Mouse (Mus musculus) MEL (cell line): ENCODE data around the gene Ttl. TPM values are rescaled to one million over a fixed set of nuclear protein-coding genes. Genes with fewer than 3 reads are reported as not detected.

Experiments
- DNase-seq: peaks from one replicate; pipeline ENCODE4 v3.0.0; 2011; ENCODE audit warnings: low read depth, low spot score
- H3K27ac ChIP-seq: 2 replicates; pipeline ENCODE4 v1.5.1; 2012; ENCODE audit warnings: low read depth, mild to moderate bottlenecking, control low read depth, low read length, moderate library complexity; ENCODE audit not compliant: control insufficient read depth
- H3K27me3 ChIP-seq, 2 experiments: fragments of 150-350 bp in 1 of 2; sonication (generic) in 1 of 2; 2 replicates each; pipeline ENCODE4 v1.6.1; 2012; ENCODE audit warnings: low read length in 2 of 2, mild to moderate bottlenecking in 2 of 2, improper control_type of control experiment in 1 of 2, moderate library complexity in 1 of 2; ENCODE audit not compliant: insufficient read depth in 2 of 2, control insufficient read depth in 1 of 2
- H3K36me3 ChIP-seq, 2 experiments: 2 replicates each; pipeline ENCODE4 v1.6.1; 2012 to 2014; ENCODE audit warnings: low read length in 2 of 2, improper control_type of control experiment in 1 of 2, inconsistent platforms in 1 of 2, mild to moderate bottlenecking in 1 of 2; ENCODE audit not compliant: insufficient read depth in 2 of 2, control insufficient read depth in 1 of 2
- H3K4me1 ChIP-seq, 2 experiments: fragments of 150-350 bp in 1 of 2; sonication (generic) in 1 of 2; 2 replicates each; pipeline ENCODE4 v1.6.1; 2012; ENCODE audit warnings: low read length in 2 of 2, improper control_type of control experiment in 1 of 2, mild to moderate bottlenecking in 1 of 2; ENCODE audit not compliant: insufficient read depth in 2 of 2, control insufficient read depth in 1 of 2
- H3K4me3 ChIP-seq, 2 experiments: fragments of 150-350 bp in 1 of 2; sonication (generic) in 1 of 2; 2 replicates each; pipeline ENCODE4 v1.5.1; 2012; ENCODE audit warnings: low read depth in 2 of 2, low read length in 2 of 2, mild to moderate bottlenecking in 2 of 2, moderate library complexity in 2 of 2, control low read depth in 1 of 2, improper control_type of control experiment in 1 of 2; ENCODE audit not compliant: control insufficient read depth in 1 of 2, insufficient read depth in 1 of 2
- H3K79me2 ChIP-seq: 2 replicates; pipeline ENCODE4 v1.6.1; 2012; ENCODE audit warnings: mild to moderate bottlenecking, low read length, moderate library complexity; ENCODE audit not compliant: control insufficient read depth, poor library complexity, insufficient read depth
- H3K9ac ChIP-seq: 2 replicates; pipeline ENCODE4 v1.6.1; 2012; ENCODE audit warnings: low read depth, mild to moderate bottlenecking, control low read depth, low read length, moderate library complexity; ENCODE audit not compliant: control insufficient read depth, poor library complexity, severe bottlenecking
- H3K9me3 ChIP-seq: fragments of 150-350 bp; sonication (generic); replicated peaks from 2 replicates; pipeline ENCODE4 v1.6.1; 2012; ENCODE audit warnings: mild to moderate bottlenecking, low read length, improper control_type of control experiment, moderate library complexity; ENCODE audit not compliant: insufficient read depth
- BHLHE40 ChIP-seq: IDR thresholded peaks from 2 replicates; pipeline ENCODE4 v1.6.1; 2012; ENCODE audit warnings: low read depth, mild to moderate bottlenecking, inconsistent platforms, low read length, improper control_type of control experiment, borderline replicate concordance
- CHD1 ChIP-seq: IDR thresholded peaks from 2 replicates; pipeline ENCODE4 v1.6.1; 2012; ENCODE audit warnings: low read depth, mild to moderate bottlenecking, inconsistent platforms, low read length, improper control_type of control experiment
- CTCF ChIP-seq, 3 experiments: IDR thresholded peaks in 2 of 3; conservative IDR thresholded peaks in 1 of 3; 2 replicates each; pipeline ENCODE4 v1.5.1; 2011 to 2012; ENCODE audit warnings: low read length in 3 of 3, low read depth in 2 of 3, mild to moderate bottlenecking in 2 of 3, improper control_type of control experiment in 1 of 3, inconsistent platforms in 1 of 3, mixed read lengths in 1 of 3, moderate library complexity in 1 of 3; ENCODE audit not compliant: control insufficient read depth in 1 of 3, insufficient read depth in 1 of 3, poor library complexity in 1 of 3, severe bottlenecking in 1 of 3
- E2F4 ChIP-seq: IDR thresholded peaks from 2 replicates; pipeline ENCODE4 v1.6.1; 2011; ENCODE audit warnings: low read depth, low read length, improper control_type of control experiment, borderline replicate concordance
- ETS1 ChIP-seq: IDR thresholded peaks from 2 replicates; pipeline ENCODE4 v1.6.1; 2012; ENCODE audit warnings: low read depth, mild to moderate bottlenecking, inconsistent platforms, low read length, improper control_type of control experiment, moderate library complexity
- GABPA ChIP-seq: IDR thresholded peaks from 2 replicates; pipeline ENCODE4 v1.6.1; 2012; ENCODE audit warnings: low read depth, mild to moderate bottlenecking, inconsistent platforms, low read length, improper control_type of control experiment, moderate library complexity
- HCFC1 ChIP-seq: IDR thresholded peaks from 2 replicates; pipeline ENCODE4 v1.6.1; 2012; ENCODE audit warnings: low read depth, mild to moderate bottlenecking, inconsistent platforms, low read length, improper control_type of control experiment, moderate library complexity
- JUND ChIP-seq: IDR thresholded peaks from 2 replicates; pipeline ENCODE4 v1.6.1; 2011; ENCODE audit warnings: low read depth, mild to moderate bottlenecking, improper control_type of control experiment, low read length
- MAFK ChIP-seq: IDR thresholded peaks from 2 replicates; pipeline ENCODE4 v1.6.1; 2011; ENCODE audit warnings: low read depth, mild to moderate bottlenecking, low read length, improper control_type of control experiment, borderline replicate concordance
- MAX ChIP-seq: IDR thresholded peaks from 2 replicates; pipeline ENCODE4 v1.6.1; 2011; ENCODE audit warnings: low read length, improper control_type of control experiment
- MAZ ChIP-seq: IDR thresholded peaks from 2 replicates; pipeline ENCODE4 v1.6.1; 2012; ENCODE audit warnings: low read depth, mild to moderate bottlenecking, inconsistent platforms, low read length, improper control_type of control experiment
- MEF2A ChIP-seq: IDR thresholded peaks from 2 replicates; pipeline ENCODE4 v1.6.1; 2014; ENCODE audit warnings: low read depth, mild to moderate bottlenecking, inconsistent platforms, low read length, improper control_type of control experiment; ENCODE audit not compliant: poor library complexity, insufficient replicate concordance, severe bottlenecking; ENCODE audit errors: extremely low read depth
- MXI1 ChIP-seq: IDR thresholded peaks from 2 replicates; pipeline ENCODE4 v1.6.1; 2011; ENCODE audit warnings: mild to moderate bottlenecking, low read depth, low read length, improper control_type of control experiment
- MYC ChIP-seq: IDR thresholded peaks from 2 replicates; pipeline ENCODE4 v1.6.1; 2011; ENCODE audit warnings: low read depth, mild to moderate bottlenecking, low read length, improper control_type of control experiment, moderate library complexity
- NELFE ChIP-seq: IDR thresholded peaks from 2 replicates; pipeline ENCODE4 v1.6.1; 2011; ENCODE audit warnings: low read depth, low read length, improper control_type of control experiment
- NRF1 ChIP-seq: IDR thresholded peaks from 2 replicates; pipeline ENCODE4 v1.6.1; 2014; ENCODE audit warnings: low read depth, mild to moderate bottlenecking, inconsistent platforms, low read length, improper control_type of control experiment, moderate library complexity; ENCODE audit not compliant: poor library complexity, insufficient read depth, severe bottlenecking
- POLR2A ChIP-seq, 2 experiments: IDR thresholded peaks; 2 replicates each; pipeline ENCODE4 v1.6.1; 2011 to 2012; ENCODE audit warnings: low read length in 2 of 2, mild to moderate bottlenecking in 2 of 2, control low read depth in 1 of 2, improper control_type of control experiment in 1 of 2, low read depth in 1 of 2, moderate library complexity in 1 of 2; ENCODE audit not compliant: control insufficient read depth in 1 of 2, insufficient read depth in 1 of 2, poor library complexity in 1 of 2
- POLR2AphosphoS2 ChIP-seq: IDR thresholded peaks from 2 replicates; pipeline ENCODE4 v1.6.1; 2011; ENCODE audit warnings: low read length, improper control_type of control experiment
- RCOR1 ChIP-seq: IDR thresholded peaks from 2 replicates; pipeline ENCODE4 v1.6.1; 2012; ENCODE audit warnings: low read depth, mild to moderate bottlenecking, inconsistent platforms, low read length, improper control_type of control experiment
- SMC3 ChIP-seq: IDR thresholded peaks from 2 replicates; pipeline ENCODE4 v1.6.1; 2011; ENCODE audit warnings: low read depth, low read length, improper control_type of control experiment
- TAL1 ChIP-seq: IDR thresholded peaks from 2 replicates; pipeline ENCODE4 v1.6.1; 2012; ENCODE audit warnings: mild to moderate bottlenecking, inconsistent platforms, low read length, moderate library complexity, mixed read lengths
- TBP ChIP-seq: IDR thresholded peaks from 2 replicates; pipeline ENCODE4 v1.8.0; 2011; ENCODE audit warnings: low read depth, low read length, improper control_type of control experiment
- TCF12 ChIP-seq: IDR thresholded peaks from 2 replicates; pipeline ENCODE4 v1.6.1; 2014; ENCODE audit warnings: low read depth, mild to moderate bottlenecking, inconsistent platforms, low read length, improper control_type of control experiment, moderate library complexity
- USF1 ChIP-seq: IDR thresholded peaks from 2 replicates; pipeline ENCODE4 v1.6.1; 2014; ENCODE audit warnings: low read depth, mild to moderate bottlenecking, inconsistent platforms, low read length, improper control_type of control experiment, moderate library complexity
- USF2 ChIP-seq, 2 experiments: IDR thresholded peaks; 2 replicates each; pipeline ENCODE4 v1.6.1; 2011 to 2012; ENCODE audit warnings: improper control_type of control experiment in 2 of 2, low read length in 2 of 2, borderline replicate concordance in 1 of 2, inconsistent platforms in 1 of 2, low read depth in 1 of 2, mild to moderate bottlenecking in 1 of 2; ENCODE audit not compliant: insufficient read depth in 1 of 2
- ZC3H11A ChIP-seq: IDR thresholded peaks from 2 replicates; pipeline ENCODE4 v1.6.1; 2012; ENCODE audit warnings: low read depth, mild to moderate bottlenecking, inconsistent platforms, low read length, improper control_type of control experiment
- ZKSCAN1 ChIP-seq: IDR thresholded peaks from 2 replicates; pipeline ENCODE4 v1.6.1; 2012; ENCODE audit warnings: low read depth, mild to moderate bottlenecking, inconsistent platforms, low read length, improper control_type of control experiment, moderate library complexity
- polyA plus RNA-seq, 2 experiments: library from polyadenylated mRNA; stranded (reverse) in 1 of 2; unstranded in 1 of 2; fragments of >175 nt in 1 of 2; fragments of >200 nt in 1 of 2; gene quantifications; 2 replicates each; pipeline versions ENCODE4 v1.2.1 to v1.2.4; 2012; ENCODE audit warnings: low replicate concordance in 2 of 2, low read depth in 1 of 2; ENCODE audit not compliant: insufficient read length in 2 of 2, insufficient read depth in 1 of 2, missing spikeins in 1 of 2
- total RNA-seq: library from RNA; depleted of rRNA; stranded (reverse); fragments of 300-350 nt; gene quantifications from 2 replicates; pipeline ENCODE4 v1.2.3, GENCODE M21; 2012

Ttl gene
- total and polyA plus RNA-seq, 3 experiments = 5.7 to 9.3 TPM; not detected in 1

DNA sequence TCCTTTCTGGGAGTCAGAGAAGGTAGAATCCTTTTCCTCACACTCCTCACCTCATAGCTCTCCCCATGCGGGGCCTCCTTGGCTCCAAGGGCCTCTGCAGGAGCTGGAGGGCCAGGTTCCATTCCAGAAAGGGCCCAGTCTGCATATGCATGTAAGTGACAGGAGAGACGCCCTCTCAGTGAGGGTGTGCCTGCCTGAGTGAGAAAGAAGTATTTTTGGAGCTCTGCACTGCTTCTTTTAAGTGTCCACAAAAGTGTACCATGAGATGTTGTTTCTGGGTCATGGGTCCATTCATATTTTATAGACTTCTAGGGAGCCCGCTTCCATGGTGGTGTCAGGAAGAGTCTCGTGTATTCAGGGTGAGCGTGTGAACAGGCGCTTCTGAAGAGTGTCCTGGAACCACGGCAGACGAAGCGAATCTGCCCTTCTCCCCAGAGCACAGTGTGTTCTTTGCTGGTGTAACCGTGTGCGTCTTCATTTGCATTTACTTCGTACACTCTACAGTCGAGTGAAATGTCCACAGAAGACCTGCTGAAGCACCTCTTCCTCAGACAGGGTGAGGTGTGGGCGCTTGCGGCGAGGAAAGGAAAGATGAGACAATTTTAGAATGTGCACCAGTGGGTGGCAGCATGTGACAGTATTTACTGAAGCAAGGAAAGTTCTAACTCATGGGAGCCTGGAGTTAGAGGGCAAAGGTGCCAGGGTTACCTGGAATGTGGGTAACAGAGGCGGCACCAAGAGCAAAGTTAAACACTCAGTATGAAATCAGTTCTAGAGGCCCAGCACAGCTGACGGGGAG lies 28.4 kb downstream of the Ttl start:
- H3K27me3 ChIP-seq = no peaks in the 10 kb centered on the region
- no peak overlapping the region for H3K27ac ChIP-seq
- no peak for DNase-seq
- no peaks in the 10 kb centered on the region for H3K36me3 ChIP-seq
- TF ChIP-seq POLR2AphosphoS2 = no peak
- no peak for TF ChIP-seq TCF12
- no peak for TF ChIP-seq MAZ
- TF ChIP-seq USF1 = no peak
- TF ChIP-seq NELFE = no peak
- no peak for TF ChIP-seq MEF2A
- no peak for TF ChIP-seq TBP
- TF ChIP-seq MXI1 = no peak
- no peak for TF ChIP-seq ZKSCAN1
- no peak for TF ChIP-seq SMC3
- no peak for TF ChIP-seq BHLHE40
- TF ChIP-seq ETS1 = no peak
- TF ChIP-seq ZC3H11A = no peak
- TF ChIP-seq CHD1 = no peak
- no peak for TF ChIP-seq E2F4
- no peaks in the 10 kb centered on the region for H3K4me1 ChIP-seq
- H3K9ac ChIP-seq = no peak overlapping the region
- no peaks in the 10 kb centered on the region for H3K79me2 ChIP-seq
- H3K4me3 ChIP-seq = no peak overlapping the region
- no peaks in the 10 kb centered on the region for H3K9me3 ChIP-seq

DNA sequence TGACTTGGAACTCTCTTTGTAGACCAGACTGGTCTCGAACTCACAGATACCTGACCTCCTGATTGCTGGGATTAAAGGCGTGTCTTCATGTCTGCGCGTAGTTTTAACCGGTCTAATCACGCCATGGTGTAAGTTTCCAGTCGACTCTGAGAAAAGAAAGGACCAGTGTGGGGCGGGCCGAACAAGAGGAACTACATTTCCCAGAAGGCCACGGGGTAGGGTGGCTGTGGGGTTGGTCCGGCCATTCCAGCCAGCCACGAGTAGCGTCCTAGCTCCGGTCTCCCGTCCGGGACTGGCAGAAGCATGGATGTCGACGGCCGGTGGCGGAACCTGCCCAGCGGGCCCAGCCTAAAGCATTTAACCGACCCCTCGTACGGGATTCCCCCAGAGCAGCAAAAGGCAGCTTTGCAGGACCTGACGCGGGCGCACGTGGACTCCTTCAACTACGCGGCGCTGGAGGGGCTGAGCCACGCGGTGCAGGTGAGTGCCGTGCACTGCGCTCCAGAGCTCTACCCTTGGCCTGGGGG lies 35.1 kb downstream of the Ttl start, which contains the start of gene Polr1b:
Polr1b (plus strand) TSS at position 212 of the 527 bp plus-strand sequence.
- Histone ChIP-seq H3K4me3 (peak within 1 kb of the TSS; percentile 62 to 86), H3K4me1 (peaks cover 0 to 10% of the 10 kb centered on the region in 2 experiments; a peak in 3 of 4 replicates), H3K27me3 (no peaks in the 10 kb centered on the region), H3K9ac (peak within 1 kb of the TSS; percentile 91), H3K79me2 (peaks cover 24% of the 10 kb centered on the region), H3K9me3 (no peaks in the 10 kb centered on the region), H3K27ac (peak within 1 kb of the TSS; percentile 41), H3K36me3 (peaks cover 1 to 10% of the 10 kb centered on the region in 2 experiments; a peak in 3 of 4 replicates)
- DNase-seq = peak; percentile 96
- TF ChIP-seq CHD1 = peak; percentile 23; the same call in 1 of the 2 replicates
- TF ChIP-seq NELFE = peak; percentile 91
- TF ChIP-seq SMC3 = no peak
- TF ChIP-seq ZKSCAN1 = no peak
- peak; percentile 99 for TF ChIP-seq MYC
- TF ChIP-seq GABPA = no peak
- peak; percentile 97 for TF ChIP-seq MAZ
- TF ChIP-seq MEF2A = no peak
- no peak for TF ChIP-seq USF1
- peak in 1 of 2 experiments; percentile 94; a peak in 2 of 4 replicates for TF ChIP-seq POLR2A (IDR thresholded peaks at IDR 0.05; ENCODE audit: control insufficient read depth in 1 of 2, insufficient read depth in 1 of 2, low read depth in 1 of 2, low read length in 2 of 2, poor library complexity in 1 of 2)
- no peak for TF ChIP-seq MAFK
- no peak for TF ChIP-seq JUND
- TF ChIP-seq NRF1 = peak; percentile 38; the same call in 1 of the 2 replicates
- TF ChIP-seq MAX = peak; percentile 95
- TF ChIP-seq USF2 (IDR thresholded peaks at IDR 0.05; ENCODE audit: borderline replicate concordance in 1 of 2, insufficient read depth in 1 of 2, low read depth in 1 of 2, low read length in 2 of 2) = no peak
- no peak; the same call in 1 of the 2 replicates for TF ChIP-seq BHLHE40
- TF ChIP-seq TAL1 = no peak
- no peak for TF ChIP-seq CTCF (IDR thresholded peaks at IDR 0.05 in 2 of 3, conservative IDR thresholded peaks at IDR 0.05 in 1 of 3; ENCODE audit: control insufficient read depth in 1 of 3, insufficient read depth in 1 of 3, low read depth in 2 of 3, low read length in 3 of 3, poor library complexity in 1 of 3, severe bottlenecking in 1 of 3)
- TF ChIP-seq POLR2AphosphoS2 = peak; percentile 78
- TF ChIP-seq RCOR1 = peak; percentile 55; the same call in 1 of the 2 replicates
- peak; percentile 99 for TF ChIP-seq MXI1
- no peak for TF ChIP-seq E2F4
- TF ChIP-seq HCFC1 = peak; percentile 99
